Comparison of ENCODE assay signal across 8 mouse cellular contexts in genomic region chr12:85825361-85825760, GRCm38 (mm10). TPM values are rescaled to one million over a fixed set of nuclear protein-coding genes. Genes with fewer than 3 reads are reported as not detected.
DNase-seq lines count a peak whose midpoint lies in the region; ATAC-seq and TF ChIP-seq lines count a peak whose summit lies in the region.

No protein-coding gene starts in this region.

- peak overlapping the region; percentile 68 for H3K4me3 ChIP-seq in heart, embryonic 11.5 days (ENCODE audit: low read depth, low read length)
- H3K4me3 ChIP-seq in E14TG2a.4 (replicated peaks; ENCODE audit: low read length): peak overlapping the region; percentile 95
- peak overlapping the region; percentile 74 for H3K4me3 ChIP-seq in forebrain, embryonic 12.5 days (replicated peaks)
- peak overlapping the region; percentile 65 to 90 for H3K4me3 ChIP-seq in liver, embryonic 14.5 days (ENCODE audit: insufficient read depth in 1 of 2, low read depth in 2 of 2, low read length in 2 of 2)

- peaks cover 8% of the 10 kb centered on the region for H3K4me1 ChIP-seq in heart, embryonic 11.5 days (ENCODE audit: control insufficient read depth, insufficient read depth, low read length)
- peaks cover 23% of the 10 kb centered on the region for H3K4me1 ChIP-seq in E14TG2a.4 (replicated peaks; ENCODE audit: low read depth, low read length)
- peaks cover 16% of the 10 kb centered on the region for H3K4me1 ChIP-seq in forebrain, embryonic 12.5 days
- peaks cover 8 to 9% of the 10 kb centered on the region in 2 experiments; a peak in 3 of 4 replicates for H3K4me1 ChIP-seq in liver, embryonic 14.5 days (replicated peaks; ENCODE audit: control insufficient read depth in 2 of 2, insufficient read depth in 2 of 2, low read length in 1 of 2)

- no peaks in the 10 kb centered on the region for H3K9me3 ChIP-seq in heart, embryonic 11.5 days (replicated peaks; ENCODE audit: control insufficient read depth, low read length)
- no peaks in the 10 kb centered on the region for H3K9me3 ChIP-seq in E14TG2a.4 (ENCODE audit: low read length)
- no peaks in the 10 kb centered on the region for H3K9me3 ChIP-seq in forebrain, embryonic 12.5 days
- H3K9me3 ChIP-seq in liver, embryonic 14.5 days (ENCODE audit: control insufficient read depth, low read length): no peaks in the 10 kb centered on the region

- no peaks in the 10 kb centered on the region for H3K27me3 ChIP-seq in heart, embryonic 11.5 days (ENCODE audit: control insufficient read depth, insufficient read depth, low read length)
- no peaks in the 10 kb centered on the region for H3K27me3 ChIP-seq in E14TG2a.4 (ENCODE audit: insufficient read depth, low read length)
- H3K27me3 ChIP-seq in forebrain, embryonic 12.5 days: no peaks in the 10 kb centered on the region
- no peaks in the 10 kb centered on the region for H3K27me3 ChIP-seq in liver, embryonic 14.5 days (ENCODE audit: control insufficient read depth, insufficient read depth, low read length)

- H3K27ac ChIP-seq in heart, embryonic 11.5 days (ENCODE audit: low read depth, low read length): peak overlapping the region; percentile 98
- H3K27ac ChIP-seq in forebrain, embryonic 12.5 days: peak overlapping the region; percentile 98
- H3K27ac ChIP-seq in liver, embryonic 14.5 days: peak overlapping the region; percentile 75

- ATAC-seq in heart, embryonic 11.5 days (replicated peaks; ENCODE audit: insufficient number of reproducible peaks, low FRiP score, low TSS enrichment): no peak
- no peak for ATAC-seq in forebrain, embryonic 12.5 days (ENCODE audit: low FRiP score)
- ATAC-seq in liver, embryonic 14.5 days (ENCODE audit: insufficient read depth): no peak

- TF ChIP-seq EP300 in liver, embryonic 14.5 days (IDR thresholded peaks at IDR 0.05; ENCODE audit: low read depth): no peak

- H3K9ac ChIP-seq in heart, embryonic 11.5 days (ENCODE audit: low read depth, low read length): peak overlapping the region; percentile 80
- peak overlapping the region; percentile 64 for H3K9ac ChIP-seq in forebrain, embryonic 12.5 days
- peak overlapping the region; percentile 84 for H3K9ac ChIP-seq in liver, embryonic 14.5 days (replicated peaks)

- H3K36me3 ChIP-seq in heart, embryonic 11.5 days (ENCODE audit: control insufficient read depth, insufficient read depth, low read length): no peaks in the 10 kb centered on the region
- H3K36me3 ChIP-seq in E14TG2a.4 (ENCODE audit: insufficient read depth, low read length): peaks cover 56% of the 10 kb centered on the region
- peaks cover 15% of the 10 kb centered on the region for H3K36me3 ChIP-seq in forebrain, embryonic 12.5 days (replicated peaks)
- H3K36me3 ChIP-seq in liver, embryonic 14.5 days (replicated peaks; ENCODE audit: control insufficient read depth, insufficient read depth, low read depth): peaks cover 6% of the 10 kb centered on the region; the same call in 1 of the 2 replicates

- intact Hi-C loops in heart, postnatal 25 days (cut with DNase I): no loop called here

- 10% methylated on average over 8 of the region's 8 CpGs for WGBS in heart, embryonic 11.5 days (ENCODE audit: insufficient replicate concordance)
- WGBS in forebrain, embryonic 12.5 days: 12% methylated on average over 8 of the region's 8 CpGs
- WGBS in liver, embryonic 14.5 days (ENCODE audit: insufficient replicate concordance): 7% methylated on average over 8 of the region's 8 CpGs

- no peak for DNase-seq in heart, postnatal 25 days (ENCODE audit: low spot score)
- no peak for DNase-seq in liver, embryonic 14.5 days (ENCODE audit: low read depth in 3 of 3, low spot score in 3 of 3)
- no peak for DNase-seq in adrenal gland, postnatal 25 days
- no peak for DNase-seq in urinary bladder, postnatal 4 days (ENCODE audit: low spot score in 2 of 2)
- DNase-seq in urinary bladder, postnatal 36 days (ENCODE audit: low spot score in 2 of 2): no peak

- H3K4me2 ChIP-seq in heart, embryonic 11.5 days: peak overlapping the region; percentile 93
- peak overlapping the region; percentile 73 for H3K4me2 ChIP-seq in forebrain, embryonic 12.5 days
- H3K4me2 ChIP-seq in liver, embryonic 14.5 days (ENCODE audit: low read depth): peak overlapping the region; percentile 81

- no peak for TF ChIP-seq CTCF in E14TG2a.4 (conservative IDR thresholded peaks at IDR 0.05; ENCODE audit: low read length)
- TF ChIP-seq CTCF in liver, embryonic 14.5 days (IDR thresholded peaks at IDR 0.05; ENCODE audit: low read depth): no peak

RNA-seq across cellular contexts. Expression of gene Ttll5, which starts 0.9 kb away (rescaled TPM):
- polyA plus RNA-seq in heart, embryonic 11.5 days (2014; fragmentation: Nextera tagmentation; extraction: Ambion mirVana): 12.6 and 16.2 TPM in 2 replicates
- total RNA-seq in heart, postnatal 25 days (2021): 10 to 100 TPM; 13.0 to 13.4 TPM
- 12.3 and 17.3 TPM in 2 replicates for polyA plus RNA-seq in forebrain, embryonic 12.5 days (2016; fragmentation: Nextera tagmentation; extraction: Ambion mirVana)
- 5.6 and 6.2 TPM in 2 replicates for polyA plus RNA-seq in liver, embryonic 14.5 days (2012; rRNA removed)
- polyA plus RNA-seq in liver, embryonic 14.5 days (2014; fragmentation: Nextera tagmentation; extraction: Ambion mirVana): 6.4 and 7.1 TPM in 2 replicates
- 25.1 and 29.1 TPM in 2 replicates for total RNA-seq in adrenal gland, postnatal 25 days (2021)

RNA-seq across cellular contexts. Expression of gene Erg28, which starts 1.0 kb away (rescaled TPM):
- 90.0 and 94.5 TPM in 2 replicates for polyA plus RNA-seq in heart, embryonic 11.5 days (2014; fragmentation: Nextera tagmentation; extraction: Ambion mirVana)
- total RNA-seq in heart, postnatal 25 days (2021): 1 to 10 TPM; 5.8 to 7.0 TPM
- 97.7 and 104 TPM in 2 replicates for polyA plus RNA-seq in forebrain, embryonic 12.5 days (2016; fragmentation: Nextera tagmentation; extraction: Ambion mirVana)
- polyA plus RNA-seq in liver, embryonic 14.5 days (2012; rRNA removed): 49.6 and 58.9 TPM in 2 replicates
- 91.9 and 98.4 TPM in 2 replicates for polyA plus RNA-seq in liver, embryonic 14.5 days (2014; fragmentation: Nextera tagmentation; extraction: Ambion mirVana)
- 53.8 and 60.0 TPM in 2 replicates for total RNA-seq in adrenal gland, postnatal 25 days (2021)
